Mouse (Mus musculus): ENCODE measurements around the gene Ldb1.

Ldb1 gene

GRCm38 (mm10) chr19:46044993-46045695 is at the start of gene Ldb1:
Gene Ldb1, minus strand, starts transcription at chr19:46045214.
- DNase-seq (ENCODE audit: low spot score) = no peak

GRCm38 (mm10) chr19:46094144-46094543 is 49.1 kb upstream of the Ldb1 start:
- no peak for DNase-seq (ENCODE audit: low spot score)

DNA sequence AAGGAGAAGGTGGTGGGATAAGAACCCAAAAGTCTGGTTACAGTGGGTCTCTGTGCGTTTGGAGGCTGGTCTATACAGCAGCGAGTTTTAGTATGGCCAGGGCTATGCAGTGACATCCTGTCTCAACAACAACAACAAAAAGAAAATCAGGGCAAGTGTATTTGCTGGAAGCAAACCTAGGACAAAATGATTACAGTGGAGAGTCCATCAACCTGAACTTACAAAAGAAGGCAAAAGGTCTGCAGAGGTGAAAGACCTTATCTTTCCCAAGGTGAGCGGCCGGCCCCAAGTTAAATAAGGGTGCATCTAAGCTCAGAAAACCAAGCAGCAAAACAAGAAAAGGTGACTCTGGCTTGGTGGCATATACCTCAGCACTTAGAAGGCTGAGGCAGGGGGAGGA is 46.6 kb upstream of the Ldb1 start:
- DNase-seq (ENCODE audit: low spot score) = no peak

DNA sequence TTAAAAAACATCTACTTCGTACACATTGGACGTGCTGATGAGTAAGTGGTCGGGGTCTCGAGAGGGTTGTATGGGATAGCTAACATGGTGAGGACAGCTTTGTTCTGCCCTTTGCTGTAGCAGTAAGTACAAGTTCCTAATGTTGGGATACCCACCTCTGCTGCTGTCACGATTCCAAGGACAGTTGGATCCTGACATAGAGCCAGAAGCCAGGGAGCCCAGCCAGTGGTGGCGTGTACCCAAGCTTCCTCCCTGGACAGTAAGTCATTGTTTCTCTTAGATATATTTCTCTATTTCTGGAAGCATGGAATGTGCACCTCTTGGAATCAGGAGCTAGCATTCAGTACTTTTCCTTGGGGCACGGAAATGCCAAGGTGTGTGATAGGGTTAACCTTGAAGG is 42.9 kb upstream of the Ldb1 start:
- DNase-seq (ENCODE audit: low spot score) = no peak

GRCm38 (mm10) chr19:46086337-46086736 is 41.3 kb upstream of the Ldb1 start:
- peak; percentile 74 for DNase-seq (ENCODE audit: low spot score)

- no peak for DNase-seq (ENCODE audit: low spot score)
Measured at GRCm38 (mm10) chr19:46085185-46085584, 40.2 kb upstream of the Ldb1 start.

DNA sequence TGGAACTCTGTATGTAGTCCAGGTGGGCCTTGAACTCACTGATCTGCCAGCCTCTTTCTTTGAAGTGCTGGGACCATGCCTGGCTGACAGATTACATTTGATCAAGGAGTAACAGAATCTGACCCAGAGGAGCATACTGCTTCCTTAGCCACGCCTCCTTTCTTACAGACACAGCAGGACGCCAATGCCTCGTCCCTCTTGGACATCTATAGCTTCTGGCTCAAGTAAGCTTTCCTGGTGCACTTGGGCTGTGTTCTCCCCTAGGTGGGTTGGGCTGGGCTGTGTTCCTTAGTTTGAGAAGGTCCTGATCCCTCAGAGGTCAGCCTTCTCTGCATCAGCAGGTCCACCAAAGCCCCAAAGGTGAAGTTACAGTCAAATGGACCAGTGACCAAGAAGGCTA is 33.5 kb upstream of the Ldb1 start:
- no peak for DNase-seq (ENCODE audit: low spot score)

- peak; percentile 97 for DNase-seq (ENCODE audit: low spot score)
Measured at GRCm38 (mm10) chr19:46075616-46076607, 30.9 kb upstream of the Ldb1 start, which contains the start of gene Nolc1. Gene Nolc1, plus strand, starts transcription at chr19:46075863.

GRCm38 (mm10) chr19:46074266-46074665 is 29.3 kb upstream of the Ldb1 start:
- DNase-seq (ENCODE audit: low spot score) = peak; percentile 64

- no peak for DNase-seq (ENCODE audit: low spot score)
Measured at GRCm38 (mm10) chr19:46073285-46073684, 28.3 kb upstream of the Ldb1 start.

DNA sequence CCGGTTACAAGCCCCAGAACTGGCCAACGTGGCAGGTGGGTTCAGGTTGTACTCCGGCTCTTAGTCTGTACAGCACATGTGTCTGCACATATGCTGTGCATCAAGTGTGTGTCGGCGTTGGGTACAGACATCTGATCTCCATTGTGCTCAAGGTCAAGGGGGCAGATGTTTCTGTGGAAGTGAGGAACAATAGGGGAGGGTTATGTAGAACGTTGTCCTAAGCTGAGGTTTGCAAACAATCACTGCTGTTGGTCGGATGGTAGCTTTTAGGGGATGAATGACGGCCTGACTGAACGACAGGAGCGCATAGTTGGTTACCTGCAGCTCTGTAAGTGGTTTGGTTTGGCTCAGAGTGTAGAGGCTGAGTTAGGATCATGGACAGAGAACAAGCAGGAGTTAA is 23.0 kb upstream of the Ldb1 start:
- no peak for DNase-seq (ENCODE audit: low spot score)

DNA sequence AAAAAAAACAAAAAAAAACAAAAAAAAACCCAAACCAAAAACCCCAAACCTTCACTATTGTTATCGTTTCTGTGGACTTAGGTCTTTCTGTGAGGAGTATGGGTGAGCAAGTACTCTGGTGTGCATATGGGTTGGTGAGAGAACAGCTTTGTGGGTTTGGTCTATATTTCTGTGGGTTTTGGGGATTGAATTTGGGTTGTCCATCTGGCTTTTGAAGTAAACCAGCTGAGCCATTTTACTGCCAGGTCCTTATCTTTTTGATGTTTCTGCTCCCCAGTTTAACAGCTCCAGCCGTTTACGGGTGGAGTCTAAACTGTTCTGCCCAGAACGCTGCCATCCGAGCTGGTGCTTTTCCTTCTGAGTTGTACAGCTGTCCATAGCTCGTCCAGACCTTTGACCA is 15.8 kb upstream of the Ldb1 start:
- no peak for DNase-seq (ENCODE audit: low spot score)

DNA sequence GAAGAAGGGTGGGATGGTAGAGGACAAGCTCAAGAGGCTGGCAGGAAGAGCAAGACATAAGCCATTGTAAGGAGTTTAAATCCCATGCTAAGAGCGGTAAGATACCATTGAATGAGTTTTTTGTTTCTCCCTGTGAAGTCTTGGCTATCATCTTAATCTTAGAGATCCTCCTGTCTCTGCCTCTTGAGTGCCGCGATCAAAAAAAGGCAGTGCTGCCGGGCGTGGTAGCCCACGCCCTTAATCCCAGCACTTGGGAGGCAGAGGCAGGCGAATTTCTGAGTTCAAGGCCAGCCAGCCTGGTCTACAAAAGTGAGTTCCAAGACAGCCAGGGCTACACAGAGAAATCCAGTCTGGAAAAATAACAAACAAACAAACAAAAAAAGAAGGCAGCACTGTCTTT is 13.5 kb upstream of the Ldb1 start:
- no peak for DNase-seq (ENCODE audit: low spot score)

GRCm38 (mm10) chr19:46056947-46057607 is 12.1 kb upstream of the Ldb1 start:
- peak; percentile 69 for DNase-seq (ENCODE audit: low spot score)

DNA sequence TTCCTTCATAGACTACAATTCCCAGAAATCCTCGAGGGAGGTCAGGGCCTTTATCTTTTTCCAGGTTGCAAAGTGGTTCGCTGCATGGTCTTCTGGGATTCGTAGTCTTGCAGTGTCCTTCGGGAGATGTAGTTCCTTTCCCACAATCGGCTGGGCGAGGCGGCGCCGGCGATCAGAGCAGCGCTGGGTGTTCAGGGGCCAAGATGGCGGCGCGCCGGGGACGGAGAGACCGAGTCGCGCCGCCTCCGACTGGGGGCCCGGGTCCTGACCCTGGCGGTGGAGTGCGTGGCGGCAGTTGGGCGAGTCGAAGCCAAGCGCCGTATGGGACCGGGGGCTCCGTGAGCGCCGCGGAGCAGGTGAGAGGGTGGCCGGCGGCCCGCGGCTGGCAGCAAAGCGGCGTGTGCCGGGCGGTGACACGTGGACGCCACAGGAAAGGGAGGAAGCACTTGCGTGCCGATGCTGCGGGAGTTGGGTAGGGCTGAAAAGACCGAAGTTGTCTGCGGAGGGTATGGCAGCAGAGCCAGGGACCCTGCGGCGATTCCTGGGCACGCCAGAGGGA is 11.5 kb upstream of the Ldb1 start:
- peak; percentile 92 for DNase-seq (ENCODE audit: low spot score)

DNA sequence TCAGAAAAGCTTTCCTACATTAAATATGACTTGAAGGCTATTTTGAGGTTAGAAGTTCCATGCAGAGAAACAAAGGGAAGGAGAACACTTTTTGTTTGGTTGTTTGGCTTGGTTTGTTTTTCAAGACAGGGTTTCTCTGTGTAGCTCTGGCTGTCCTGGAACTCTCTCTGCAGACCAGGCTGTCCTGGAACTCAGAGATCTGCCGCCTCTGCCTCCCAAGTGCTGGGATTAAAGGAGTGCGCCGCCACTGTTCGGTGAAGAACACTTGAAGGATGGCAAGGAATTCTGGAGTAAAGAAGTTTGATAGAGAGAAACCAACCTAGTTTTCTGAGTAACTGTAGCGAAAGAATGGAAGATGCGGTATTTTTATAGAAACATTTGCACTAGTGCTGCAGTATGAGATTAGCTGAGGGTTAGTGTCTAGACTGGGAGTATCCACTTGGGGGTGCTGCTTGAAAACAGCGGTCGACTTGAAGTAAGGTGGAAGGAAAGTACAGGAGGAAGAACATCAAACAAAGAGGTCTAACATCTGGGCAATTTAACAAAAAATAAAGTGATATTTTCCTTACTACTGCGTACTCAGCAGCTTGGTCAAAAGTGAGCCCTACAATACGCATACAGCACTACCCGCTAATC is 10.9 kb upstream of the Ldb1 start:
- no peak for DNase-seq (ENCODE audit: low spot score)

GRCm38 (mm10) chr19:46050462-46050861 is 5.4 kb upstream of the Ldb1 start:
- DNase-seq (ENCODE audit: low spot score) = no peak

DNA sequence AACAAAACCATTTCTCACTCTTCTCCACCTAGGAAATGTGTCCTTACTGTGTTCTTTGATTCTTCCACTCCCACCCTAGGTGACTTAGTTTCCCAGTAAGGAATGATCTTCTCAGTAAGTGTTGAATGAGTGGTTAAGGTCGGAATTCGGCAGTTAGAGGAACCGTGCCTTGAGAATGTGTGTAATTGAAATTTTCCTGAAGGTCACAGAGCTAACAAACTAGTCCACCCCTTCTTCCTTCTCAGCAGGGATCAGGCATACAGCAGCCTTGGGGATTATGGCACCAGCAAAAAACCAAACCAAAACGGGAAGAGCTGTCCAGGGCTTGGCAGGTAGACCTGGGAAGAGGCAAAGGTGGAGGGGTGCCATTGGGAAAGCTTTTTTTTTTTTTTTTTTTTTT is 4.1 kb upstream of the Ldb1 start:
- no peak for DNase-seq (ENCODE audit: low spot score)

DNA sequence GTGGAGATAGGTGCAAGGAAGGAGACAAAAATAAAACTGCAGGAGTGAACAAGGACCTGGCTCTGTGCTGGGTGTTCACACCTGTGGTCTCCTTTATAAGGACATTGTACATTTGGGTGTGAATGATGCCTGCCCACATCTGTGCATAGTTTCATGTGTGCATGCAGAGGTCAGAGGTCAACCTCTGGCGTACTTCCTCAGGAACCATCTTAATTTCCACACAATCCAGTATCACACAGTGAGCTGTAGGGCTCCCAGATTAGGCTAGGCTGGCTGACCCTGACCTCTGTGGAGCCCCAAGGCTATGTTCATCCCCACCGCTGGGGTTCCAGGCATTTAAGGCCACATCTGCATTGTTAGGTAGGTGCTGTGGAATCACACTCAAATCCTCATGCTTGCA is 2.4 kb upstream of the Ldb1 start:
- DNase-seq (ENCODE audit: low spot score) = no peak

GRCm38 (mm10) chr19:46046621-46047025 is 1.6 kb upstream of the Ldb1 start:
- DNase-seq (ENCODE audit: low spot score) = no peak

DNA sequence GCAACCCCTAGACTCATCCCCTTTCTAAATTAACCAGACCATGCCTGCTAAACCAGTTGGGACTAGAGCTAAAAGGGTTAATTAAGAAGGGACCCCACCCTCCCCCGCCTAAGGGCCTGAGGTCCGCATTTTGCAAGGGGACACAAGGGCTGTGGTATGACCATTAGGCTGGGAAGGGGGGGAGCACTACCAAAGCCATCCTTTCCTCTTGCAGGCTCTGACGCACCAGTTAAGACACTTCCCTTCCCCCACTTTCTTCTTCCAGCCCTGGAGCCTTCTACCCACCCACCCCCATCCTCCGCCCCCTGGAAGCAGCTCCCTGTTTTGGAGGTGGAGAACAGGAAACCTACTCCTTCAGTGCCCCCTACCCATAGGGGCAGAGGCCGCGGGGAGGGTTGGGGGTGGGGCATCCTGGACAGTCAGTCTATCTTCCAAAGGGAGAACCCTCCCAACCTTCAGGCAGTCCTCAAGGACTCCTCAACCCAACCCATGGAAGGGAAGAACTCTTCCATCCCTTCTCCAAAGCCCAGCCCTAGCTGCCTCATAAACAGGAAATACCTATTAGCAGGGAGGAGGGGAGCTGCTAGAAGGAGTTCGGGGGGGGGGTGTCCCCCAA is 790 bp upstream of the Ldb1 start:
- DNase-seq (ENCODE audit: low spot score) = no peak
